Mouse (Mus musculus): ENCODE measurements at regions not wholly inside any gene's neighbourhood (a gene's known extent, or its start where the extent isn't known, plus 50 kb on each side); places are given as distances from the start of the nearest gene placed in this dataset.

- H3K36me3 ChIP-seq (ENCODE audit: control insufficient read depth, insufficient read depth, low read length), result no peaks in the 10 kb centered on the region
- WGBS, result 33% methylated on average over 10 of the region's 10 CpGs
- H3K27ac ChIP-seq (ENCODE audit: insufficient read depth, low read depth, low read length), result no peak overlapping the region
- DNase-seq, result no peak
- no peak for TF ChIP-seq POLR2A (IDR thresholded peaks at IDR 0.05; ENCODE audit: low read depth, low read length)
- TF ChIP-seq CTCF (conservative IDR thresholded peaks at IDR 0.05; ENCODE audit: insufficient read depth, insufficient read length, low read depth, low read length), result no peak
- H3K4me3 ChIP-seq (ENCODE audit: insufficient read depth, low read depth, low read length), result no peak overlapping the region
- H3K27me3 ChIP-seq (replicated peaks; ENCODE audit: control insufficient read depth, insufficient read depth, low read length), result peaks cover 1% of the 10 kb centered on the region; the same call in 1 of the 2 replicates
- no peaks in the 10 kb centered on the region for H3K4me1 ChIP-seq (ENCODE audit: control insufficient read depth, insufficient read depth, low read length)
Measured at GRCm38 (mm10) chr2:72793424-72793823, 186.8 kb downstream of the Sp3 start.

GRCm38 (mm10) chr2:72794501-72794900 lies 185.7 kb downstream of the Sp3 start:
- TF ChIP-seq POLR2A (IDR thresholded peaks at IDR 0.05; ENCODE audit: low read depth, low read length) (no peak), CTCF (conservative IDR thresholded peaks at IDR 0.05; ENCODE audit: insufficient read depth, insufficient read length, low read depth, low read length) (no peak)
- Histone ChIP-seq H3K4me1 (ENCODE audit: control insufficient read depth, insufficient read depth, low read length) (no peaks in the 10 kb centered on the region), H3K27ac (ENCODE audit: insufficient read depth, low read depth, low read length) (no peak overlapping the region), H3K4me3 (ENCODE audit: insufficient read depth, low read depth, low read length) (no peak overlapping the region), H3K27me3 (replicated peaks; ENCODE audit: control insufficient read depth, insufficient read depth, low read length) (peaks cover 1% of the 10 kb centered on the region; the same call in 1 of the 2 replicates), H3K36me3 (ENCODE audit: control insufficient read depth, insufficient read depth, low read length) (no peaks in the 10 kb centered on the region)
- 80% methylated on average over 4 of the region's 4 CpGs for WGBS
- no peak for DNase-seq

- Histone ChIP-seq H3K36me3 (ENCODE audit: control insufficient read depth, insufficient read depth, low read length) (no peaks in the 10 kb centered on the region), H3K27me3 (replicated peaks; ENCODE audit: control insufficient read depth, insufficient read depth, low read length) (peaks cover 1% of the 10 kb centered on the region; the same call in 1 of the 2 replicates), H3K4me3 (ENCODE audit: insufficient read depth, low read depth, low read length) (no peak overlapping the region), H3K27ac (ENCODE audit: insufficient read depth, low read depth, low read length) (no peak overlapping the region), H3K4me1 (ENCODE audit: control insufficient read depth, insufficient read depth, low read length) (no peaks in the 10 kb centered on the region; the same call in 1 of the 2 replicates)
- DNase-seq, result no peak
- no peak for TF ChIP-seq POLR2A (IDR thresholded peaks at IDR 0.05; ENCODE audit: low read depth, low read length)
- TF ChIP-seq CTCF (conservative IDR thresholded peaks at IDR 0.05; ENCODE audit: insufficient read depth, insufficient read length, low read depth, low read length), result no peak
- WGBS, result 81% methylated on average over 4 of the region's 4 CpGs
Measured at GRCm38 (mm10) chr2:72797002-72797718, 183.1 kb downstream of the Sp3 start.

GRCm38 (mm10) chr2:72800696-72801095 lies 179.6 kb downstream of the Sp3 start:
- no peaks in the 10 kb centered on the region for H3K36me3 ChIP-seq (ENCODE audit: control insufficient read depth, insufficient read depth, low read length)

GRCm38 (mm10) chr2:72813282-72813974 lies 166.8 kb downstream of the Sp3 start:
- Histone ChIP-seq H3K4me1 (ENCODE audit: control insufficient read depth, insufficient read depth, low read length) (no peaks in the 10 kb centered on the region), H3K27ac (ENCODE audit: insufficient read depth, low read depth, low read length) (no peak overlapping the region), H3K36me3 (ENCODE audit: control insufficient read depth, insufficient read depth, low read length) (no peaks in the 10 kb centered on the region), H3K4me3 (ENCODE audit: insufficient read depth, low read depth, low read length) (no peak overlapping the region), H3K27me3 (replicated peaks; ENCODE audit: control insufficient read depth, insufficient read depth, low read length) (0 out of 2 replicates have a peak, but pooled peaks cover 3% of the 10 kb centered on the region)
- WGBS, result 52% methylated on average over 14 of the region's 14 CpGs
- DNase-seq, result no peak
- TF ChIP-seq POLR2A (IDR thresholded peaks at IDR 0.05; ENCODE audit: low read depth, low read length), result no peak
- no peak for TF ChIP-seq CTCF (conservative IDR thresholded peaks at IDR 0.05; ENCODE audit: insufficient read depth, insufficient read length, low read depth, low read length)

More at GRCm38 (mm10) chr2:72800696-72801095, 179.6 kb downstream of the Sp3 start:
- TF ChIP-seq CTCF (conservative IDR thresholded peaks at IDR 0.05; ENCODE audit: insufficient read depth, insufficient read length, low read depth, low read length) (no peak), POLR2A (IDR thresholded peaks at IDR 0.05; ENCODE audit: low read depth, low read length) (no peak)
- DNase-seq, result no peak
- 46% methylated on average over 7 of the region's 7 CpGs for WGBS
- Histone ChIP-seq H3K27me3 (replicated peaks; ENCODE audit: control insufficient read depth, insufficient read depth, low read length) (no peaks in the 10 kb centered on the region), H3K4me1 (ENCODE audit: control insufficient read depth, insufficient read depth, low read length) (no peaks in the 10 kb centered on the region; the same call in 1 of the 2 replicates), H3K4me3 (ENCODE audit: insufficient read depth, low read depth, low read length) (no peak overlapping the region), H3K27ac (ENCODE audit: insufficient read depth, low read depth, low read length) (no peak overlapping the region)

GRCm38 (mm10) chr2:72825251-72825650 lies 155.0 kb downstream of the Sp3 start:
- no peak overlapping the region for H3K4me3 ChIP-seq (ENCODE audit: insufficient read depth, low read depth, low read length)
- WGBS, result 75% methylated on average over 4 of the region's 4 CpGs
- no peaks in the 10 kb centered on the region for H3K36me3 ChIP-seq (ENCODE audit: control insufficient read depth, insufficient read depth, low read length)
- H3K4me1 ChIP-seq (ENCODE audit: control insufficient read depth, insufficient read depth, low read length), result no peaks in the 10 kb centered on the region
- TF ChIP-seq POLR2A (IDR thresholded peaks at IDR 0.05; ENCODE audit: low read depth, low read length) (no peak), CTCF (conservative IDR thresholded peaks at IDR 0.05; ENCODE audit: insufficient read depth, insufficient read length, low read depth, low read length) (no peak)
- no peaks in the 10 kb centered on the region for H3K27me3 ChIP-seq (replicated peaks; ENCODE audit: control insufficient read depth, insufficient read depth, low read length)
- DNase-seq, result no peak
- H3K27ac ChIP-seq (ENCODE audit: insufficient read depth, low read depth, low read length), result no peak overlapping the region

- TF ChIP-seq CTCF (conservative IDR thresholded peaks at IDR 0.05; ENCODE audit: insufficient read depth, insufficient read length, low read depth, low read length) (no peak), POLR2A (IDR thresholded peaks at IDR 0.05; ENCODE audit: low read depth, low read length) (no peak)
- no peak overlapping the region for H3K27ac ChIP-seq (ENCODE audit: insufficient read depth, low read depth, low read length)
- no peaks in the 10 kb centered on the region for H3K36me3 ChIP-seq (ENCODE audit: control insufficient read depth, insufficient read depth, low read length)
- no peak overlapping the region for H3K4me3 ChIP-seq (ENCODE audit: insufficient read depth, low read depth, low read length)
- WGBS, result 35% methylated on average over 1 of the region's 1 CpGs
- H3K27me3 ChIP-seq (replicated peaks; ENCODE audit: control insufficient read depth, insufficient read depth, low read length), result no peaks in the 10 kb centered on the region
- DNase-seq, result no peak
- no peaks in the 10 kb centered on the region for H3K4me1 ChIP-seq (ENCODE audit: control insufficient read depth, insufficient read depth, low read length)
Measured at GRCm38 (mm10) chr2:72829139-72829538, 151.1 kb downstream of the Sp3 start.
